Mouse (Mus musculus) CD4-positive naive resting alpha-beta T cell, adult 76 days (primary cell): ENCODE data around the gene Nipbl. TPM values are rescaled to one million over a fixed set of nuclear protein-coding genes. Genes with fewer than 3 reads are reported as not detected.

Source experiments
- total RNA-seq: library from RNA; stranded (reverse); gene quantifications from one replicate; pipeline ENCODE4 v1.2.4, GENCODE M21; 2023

The Nipbl gene
- total RNA-seq = 114 TPM

GRCm38 (mm10) chr15:8443926-8444889 lies at the start of gene Nipbl:
Nipbl (minus strand) TSS chr15:8444463.

Other genes starting within 250 kb of the Nipbl start
- gene Gm2310, start 75.5 kb upstream of the Nipbl start, total RNA-seq = not detected